Mouse (Mus musculus): ENCODE measurements at regions not wholly inside any gene's neighbourhood (a gene's known extent, or its start where the extent isn't known, plus 50 kb on each side); places are given as distances from the start of the nearest gene placed in this dataset.

- TF ChIP-seq CTCF (IDR thresholded peaks at IDR 0.05) (no peak), POLR2A (IDR thresholded peaks at IDR 0.05; ENCODE audit: insufficient read depth, low read depth, low read length) (no peak), EP300 (IDR thresholded peaks at IDR 0.05; ENCODE audit: insufficient read depth, low read depth, low read length) (no peak)
Measured at GRCm38 (mm10) chr5:83824838-83825466, 470.0 kb upstream of the Tecrl start.
